Mouse (Mus musculus): ENCODE results near the gene Pde3a. TPM values are rescaled to one million over a fixed set of nuclear protein-coding genes. Genes with fewer than 3 reads are reported as not detected.

The Pde3a gene
- polyA plus RNA-seq, 1 experiment from 2014 or later: 6.0 TPM

DNA sequence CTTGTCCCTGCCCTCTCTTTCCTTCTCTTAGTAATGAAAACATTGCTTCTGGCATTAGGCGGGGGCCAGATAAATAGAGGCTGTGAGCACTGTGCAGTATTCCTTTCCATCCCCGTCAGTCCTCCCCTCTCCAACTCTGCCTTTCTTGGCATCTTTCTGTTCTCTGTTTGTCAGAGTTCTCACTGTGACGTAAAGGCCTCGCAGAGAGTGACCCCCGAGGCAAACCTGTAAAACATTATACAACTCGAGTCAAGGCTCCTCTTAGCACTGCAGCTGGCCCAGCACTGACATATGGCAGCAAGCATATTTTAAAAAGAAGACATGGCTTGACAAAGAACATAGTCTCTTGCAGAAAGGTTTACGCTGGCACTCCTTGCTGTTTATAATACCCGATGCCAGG lies 132.4 kb downstream of the Pde3a start:
- Histone ChIP-seq H3K27me3 (replicated peaks; ENCODE audit: control insufficient read depth, insufficient read depth, low read length) (no peaks in the 10 kb centered on the region), H3K4me1 (replicated peaks; ENCODE audit: control insufficient read depth, insufficient read depth, low read length) (no peaks in the 10 kb centered on the region), H3K36me3 (ENCODE audit: control insufficient read depth, insufficient read depth, low read length) (no peaks in the 10 kb centered on the region), H3K4me3 (ENCODE audit: low read depth, low read length) (no peak overlapping the region), H3K9ac (ENCODE audit: low read depth, low read length) (no peak overlapping the region), H3K4me2 (peak overlapping the region; percentile 39), H3K27ac (ENCODE audit: low read depth, low read length) (no peak overlapping the region), H3K9me3 (ENCODE audit: control insufficient read depth, low read length) (no peaks in the 10 kb centered on the region)
- DNase-seq (ENCODE audit: low spot score) (no peak), ATAC-seq (replicated peaks; ENCODE audit: low FRiP score) (peak; percentile 60; the same call in 1 of the 2 replicates)
- WGBS: 52% methylated on average over 8 of the region's 8 CpGs

DNA sequence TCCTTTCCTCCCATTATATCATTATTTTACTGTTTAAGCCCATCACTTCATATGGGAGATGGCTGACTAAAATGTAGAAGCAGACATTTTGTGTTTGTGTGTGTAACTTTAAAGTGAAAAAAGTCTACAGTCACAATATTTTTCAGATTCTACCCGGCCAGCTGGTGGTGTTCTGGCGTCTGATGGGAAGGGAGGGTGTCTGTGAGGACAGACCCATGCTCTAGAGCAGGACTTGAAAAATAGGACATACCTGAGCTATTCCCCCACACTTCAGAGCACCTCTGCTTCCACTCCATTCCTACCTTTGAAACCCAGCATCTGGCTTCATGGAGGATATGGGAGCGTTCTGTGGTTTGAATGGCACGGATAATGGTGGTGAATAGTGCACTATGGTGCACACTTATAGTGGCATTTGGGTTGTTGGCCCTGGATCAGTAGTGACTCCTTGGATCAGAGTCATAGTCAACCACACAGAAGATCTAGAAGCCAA lies 132.9 kb downstream of the Pde3a start:
- Histone ChIP-seq H3K9me3 (ENCODE audit: control insufficient read depth, low read length) (no peaks in the 10 kb centered on the region), H3K9ac (ENCODE audit: low read depth, low read length) (no peak overlapping the region), H3K4me3 (ENCODE audit: low read depth, low read length) (no peak overlapping the region), H3K4me1 (replicated peaks; ENCODE audit: control insufficient read depth, insufficient read depth, low read length) (no peaks in the 10 kb centered on the region), H3K27ac (ENCODE audit: low read depth, low read length) (no peak overlapping the region), H3K27me3 (replicated peaks; ENCODE audit: control insufficient read depth, insufficient read depth, low read length) (no peaks in the 10 kb centered on the region), H3K36me3 (ENCODE audit: control insufficient read depth, insufficient read depth, low read length) (no peaks in the 10 kb centered on the region), H3K4me2 (no peak overlapping the region)
- DNase-seq (ENCODE audit: low spot score) (no peak), ATAC-seq (replicated peaks; ENCODE audit: low FRiP score) (no peak)
- WGBS: 78% methylated on average over 4 of the region's 4 CpGs

DNA sequence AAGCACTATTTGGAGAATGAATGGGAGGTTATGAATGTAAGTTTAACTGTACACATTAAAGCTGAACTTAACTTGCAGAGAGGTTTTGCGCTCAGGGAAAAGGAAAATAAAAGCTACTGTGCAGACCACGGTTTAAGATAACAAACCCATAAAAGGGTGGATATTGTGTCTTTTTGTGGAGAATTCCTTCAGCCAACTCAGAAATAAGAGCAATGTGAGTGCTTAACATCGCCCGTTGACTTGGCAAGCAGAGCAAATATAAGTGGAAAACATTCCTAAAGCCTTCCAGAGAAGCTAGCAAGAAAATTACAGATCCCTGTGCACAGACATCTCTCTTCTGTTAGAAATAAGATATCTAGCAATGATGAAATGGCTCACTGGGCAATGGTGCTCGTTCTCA lies 139.0 kb downstream of the Pde3a start:
- Histone ChIP-seq H3K4me1 (replicated peaks; ENCODE audit: control insufficient read depth, insufficient read depth, low read length) (no peaks in the 10 kb centered on the region), H3K36me3 (ENCODE audit: control insufficient read depth, insufficient read depth, low read length) (no peaks in the 10 kb centered on the region), H3K4me3 (ENCODE audit: low read depth, low read length) (no peak overlapping the region), H3K9ac (ENCODE audit: low read depth, low read length) (no peak overlapping the region), H3K27me3 (replicated peaks; ENCODE audit: control insufficient read depth, insufficient read depth, low read length) (no peaks in the 10 kb centered on the region), H3K27ac (ENCODE audit: low read depth, low read length) (no peak overlapping the region), H3K9me3 (ENCODE audit: control insufficient read depth, low read length) (no peaks in the 10 kb centered on the region), H3K4me2 (no peak overlapping the region)
- 69% methylated on average over 5 of the region's 5 CpGs for WGBS
- no peak for DNase-seq (ENCODE audit: low spot score)
- ATAC-seq (replicated peaks; ENCODE audit: low FRiP score): no peak

DNA sequence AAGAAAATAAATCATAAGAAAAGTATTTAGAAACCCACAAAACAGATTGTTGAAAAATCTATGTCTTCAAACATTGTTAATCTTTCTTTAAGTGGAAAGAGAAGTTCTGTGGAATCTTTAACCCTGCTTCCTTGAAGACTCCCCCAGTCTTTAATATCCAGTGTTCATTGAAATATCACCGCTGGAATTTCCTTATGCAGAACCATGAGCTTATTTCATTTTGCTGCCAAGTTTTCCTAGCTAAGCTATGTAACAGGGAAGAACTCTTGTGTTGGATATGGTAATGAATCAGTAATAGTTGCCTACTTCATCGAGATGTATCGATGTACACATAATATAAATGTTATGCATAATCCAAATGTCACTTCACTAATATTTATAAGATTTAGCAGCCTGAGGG lies 146.9 kb downstream of the Pde3a start:
- whole genome bisulfite sequencing: 76% methylated on average over 3 of the region's 3 CpGs
- DNase-seq (ENCODE audit: low spot score) (no peak), ATAC-seq (replicated peaks; ENCODE audit: low FRiP score) (no peak)
- Histone ChIP-seq H3K4me2 (no peak overlapping the region), H3K9ac (ENCODE audit: low read depth, low read length) (no peak overlapping the region), H3K9me3 (ENCODE audit: control insufficient read depth, low read length) (no peaks in the 10 kb centered on the region), H3K27ac (ENCODE audit: low read depth, low read length) (no peak overlapping the region), H3K36me3 (ENCODE audit: control insufficient read depth, insufficient read depth, low read length) (no peaks in the 10 kb centered on the region), H3K4me1 (replicated peaks; ENCODE audit: control insufficient read depth, insufficient read depth, low read length) (no peaks in the 10 kb centered on the region), H3K27me3 (replicated peaks; ENCODE audit: control insufficient read depth, insufficient read depth, low read length) (no peaks in the 10 kb centered on the region), H3K4me3 (ENCODE audit: low read depth, low read length) (no peak overlapping the region)

DNA sequence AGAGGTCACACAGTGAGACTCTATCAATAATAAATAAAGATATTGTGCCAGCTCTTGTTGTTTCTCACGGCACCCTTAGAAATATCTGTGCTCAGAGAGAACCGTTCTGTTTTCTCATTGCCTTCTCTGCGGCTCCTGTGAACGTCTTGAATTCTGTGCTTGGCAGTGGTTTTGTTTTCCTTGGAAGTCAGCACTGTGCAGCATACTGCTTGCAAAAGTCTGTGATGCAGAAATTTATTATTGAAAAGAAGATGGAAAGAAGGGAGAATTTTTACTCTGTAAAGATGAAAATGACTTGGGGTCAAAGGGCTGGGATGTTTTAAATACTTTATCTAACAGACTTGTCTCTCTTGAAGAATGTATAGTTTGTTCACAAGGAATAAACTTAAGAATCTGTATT lies 150.3 kb downstream of the Pde3a start:
- Histone ChIP-seq H3K4me2 (no peak overlapping the region), H3K9me3 (ENCODE audit: control insufficient read depth, low read length) (no peaks in the 10 kb centered on the region), H3K4me3 (ENCODE audit: low read depth, low read length) (no peak overlapping the region), H3K27ac (ENCODE audit: low read depth, low read length) (no peak overlapping the region), H3K27me3 (replicated peaks; ENCODE audit: control insufficient read depth, insufficient read depth, low read length) (no peaks in the 10 kb centered on the region), H3K9ac (ENCODE audit: low read depth, low read length) (no peak overlapping the region), H3K4me1 (replicated peaks; ENCODE audit: control insufficient read depth, insufficient read depth, low read length) (no peaks in the 10 kb centered on the region), H3K36me3 (ENCODE audit: control insufficient read depth, insufficient read depth, low read length) (no peaks in the 10 kb centered on the region)
- DNase-seq (ENCODE audit: low spot score) (no peak), ATAC-seq (replicated peaks; ENCODE audit: low FRiP score) (no peak)
- 62% methylated on average over 4 of the region's 4 CpGs for WGBS

DNA sequence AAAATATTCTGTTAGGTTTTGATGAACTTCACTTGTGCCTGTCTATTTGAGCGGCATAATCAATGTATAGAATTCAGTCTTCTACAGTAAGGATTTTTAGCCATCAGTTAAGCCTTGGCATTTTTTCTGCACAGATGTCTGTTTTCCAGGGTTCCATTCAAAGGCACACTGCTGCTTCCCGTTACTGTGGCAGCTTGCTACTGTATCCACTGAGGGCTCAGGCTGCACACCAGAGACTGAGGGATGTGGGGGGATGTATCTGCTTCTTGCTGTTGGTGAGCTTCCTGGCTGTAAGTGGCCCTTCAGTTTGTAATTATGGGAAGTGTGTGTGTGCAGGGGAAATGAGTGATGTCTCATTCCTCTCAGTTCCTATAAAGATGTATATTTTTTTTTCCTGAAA lies 154.9 kb downstream of the Pde3a start:
- no peak for DNase-seq (ENCODE audit: low spot score)

DNA sequence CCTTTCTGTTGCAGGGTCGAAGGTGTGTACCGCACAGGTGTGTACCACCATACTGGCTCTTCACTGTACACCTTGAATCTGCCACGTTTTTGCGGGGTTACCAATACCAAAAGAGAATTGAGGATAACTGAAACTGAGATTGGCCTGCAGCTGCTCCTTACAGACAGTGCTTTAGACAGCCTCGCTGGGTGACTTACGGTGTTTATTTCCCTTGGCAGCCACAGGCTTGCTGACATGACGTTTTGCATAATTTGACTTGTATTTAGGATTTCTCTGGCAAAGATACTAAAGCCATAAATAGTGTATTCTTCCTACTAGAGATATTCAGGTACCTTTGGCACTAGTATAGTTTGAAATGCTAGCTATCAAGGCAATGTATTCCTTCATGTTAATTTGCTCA lies 155.6 kb downstream of the Pde3a start:
- no peak for ATAC-seq (replicated peaks; ENCODE audit: low FRiP score)
- 75% methylated on average over 7 of the region's 7 CpGs for WGBS

More for the DNA sequence above, 154.9 kb downstream of the Pde3a start:
- whole genome bisulfite sequencing: 72% methylated on average over 2 of the region's 2 CpGs
- H3K9me3 ChIP-seq (ENCODE audit: control insufficient read depth, low read length): no peaks in the 10 kb centered on the region
- no peaks in the 10 kb centered on the region for H3K27me3 ChIP-seq (replicated peaks; ENCODE audit: control insufficient read depth, insufficient read depth, low read length)
- no peaks in the 10 kb centered on the region for H3K36me3 ChIP-seq (ENCODE audit: control insufficient read depth, insufficient read depth, low read length)
- H3K4me3 ChIP-seq (ENCODE audit: low read depth, low read length): no peak overlapping the region
- no peaks in the 10 kb centered on the region for H3K4me1 ChIP-seq (replicated peaks; ENCODE audit: control insufficient read depth, insufficient read depth, low read length)
- no peak for ATAC-seq (replicated peaks; ENCODE audit: low FRiP score)
- no peak overlapping the region for H3K9ac ChIP-seq (ENCODE audit: low read depth, low read length)
- H3K4me2 ChIP-seq: no peak overlapping the region
- no peak overlapping the region for H3K27ac ChIP-seq (ENCODE audit: low read depth, low read length)

DNA sequence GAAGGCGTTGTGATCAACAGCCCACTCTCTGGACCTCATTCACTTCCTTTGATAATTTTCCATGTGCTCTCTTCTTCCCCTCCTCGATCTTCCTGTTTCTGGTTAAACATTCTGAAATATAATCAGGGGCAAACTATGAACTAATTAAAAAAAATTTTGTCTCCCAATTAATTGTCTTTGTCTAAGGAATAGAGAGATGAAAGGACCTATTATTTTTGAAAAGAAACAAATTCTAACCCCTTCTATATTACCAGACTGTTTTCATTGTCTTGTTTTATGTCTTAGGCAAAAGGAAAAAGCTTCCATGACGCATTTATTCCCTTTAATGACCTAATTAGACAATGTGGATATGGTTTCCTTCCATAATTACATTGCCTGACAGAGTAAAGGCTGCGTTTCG lies 156.4 kb downstream of the Pde3a start:
- no peak overlapping the region for H3K27ac ChIP-seq (ENCODE audit: low read depth, low read length)
- H3K4me2 ChIP-seq: no peak overlapping the region
- H3K4me1 ChIP-seq (replicated peaks; ENCODE audit: control insufficient read depth, insufficient read depth, low read length): no peaks in the 10 kb centered on the region
- H3K9ac ChIP-seq (ENCODE audit: low read depth, low read length): no peak overlapping the region
- DNase-seq (ENCODE audit: low spot score) (no peak), ATAC-seq (replicated peaks; ENCODE audit: low FRiP score) (no peak)
- H3K4me3 ChIP-seq (ENCODE audit: low read depth, low read length): no peak overlapping the region
- WGBS: 61% methylated on average over 5 of the region's 5 CpGs
- H3K9me3 ChIP-seq (ENCODE audit: control insufficient read depth, low read length): no peaks in the 10 kb centered on the region
- H3K27me3 ChIP-seq (replicated peaks; ENCODE audit: control insufficient read depth, insufficient read depth, low read length): no peaks in the 10 kb centered on the region
- no peaks in the 10 kb centered on the region for H3K36me3 ChIP-seq (ENCODE audit: control insufficient read depth, insufficient read depth, low read length)

More for the DNA sequence above, 155.6 kb downstream of the Pde3a start:
- Histone ChIP-seq H3K9ac (ENCODE audit: low read depth, low read length) (no peak overlapping the region), H3K4me2 (no peak overlapping the region), H3K27me3 (replicated peaks; ENCODE audit: control insufficient read depth, insufficient read depth, low read length) (no peaks in the 10 kb centered on the region), H3K4me1 (replicated peaks; ENCODE audit: control insufficient read depth, insufficient read depth, low read length) (no peaks in the 10 kb centered on the region), H3K4me3 (ENCODE audit: low read depth, low read length) (no peak overlapping the region), H3K36me3 (ENCODE audit: control insufficient read depth, insufficient read depth, low read length) (no peaks in the 10 kb centered on the region), H3K27ac (ENCODE audit: low read depth, low read length) (no peak overlapping the region), H3K9me3 (ENCODE audit: control insufficient read depth, low read length) (no peaks in the 10 kb centered on the region)
- DNase-seq (ENCODE audit: low spot score): no peak

DNA sequence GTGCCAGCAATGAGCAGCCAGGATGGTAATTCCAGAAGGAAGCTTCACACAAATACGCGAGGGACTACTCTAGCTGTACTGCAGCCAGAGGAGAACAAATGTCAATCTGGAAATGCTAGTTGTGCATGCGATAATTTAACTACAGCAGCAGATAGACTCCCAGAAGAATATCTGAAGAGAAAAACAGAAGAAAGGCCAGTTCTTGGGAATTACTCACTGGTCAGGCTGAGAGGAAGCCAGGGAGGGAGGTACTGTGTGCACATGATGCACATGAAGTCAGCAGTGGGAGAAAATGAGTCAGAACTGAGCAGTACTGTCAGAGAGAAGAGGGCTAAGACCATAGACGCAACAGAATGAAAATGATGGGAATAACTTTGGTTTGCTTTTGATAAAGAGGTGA lies 159.7 kb downstream of the Pde3a start:
- ATAC-seq (replicated peaks; ENCODE audit: low FRiP score): no peak
- no peak overlapping the region for H3K9ac ChIP-seq (ENCODE audit: low read depth, low read length)
- 85% methylated on average over 4 of the region's 4 CpGs for WGBS

More for the DNA sequence above, 159.7 kb downstream of the Pde3a start:
- DNase-seq (ENCODE audit: low spot score): no peak
- H3K4me1 ChIP-seq (replicated peaks; ENCODE audit: control insufficient read depth, insufficient read depth, low read length): no peaks in the 10 kb centered on the region
- no peaks in the 10 kb centered on the region for H3K9me3 ChIP-seq (ENCODE audit: control insufficient read depth, low read length)
- no peaks in the 10 kb centered on the region for H3K27me3 ChIP-seq (replicated peaks; ENCODE audit: control insufficient read depth, insufficient read depth, low read length)
- H3K27ac ChIP-seq (ENCODE audit: low read depth, low read length): no peak overlapping the region
- no peaks in the 10 kb centered on the region for H3K36me3 ChIP-seq (ENCODE audit: control insufficient read depth, insufficient read depth, low read length)
- H3K4me3 ChIP-seq (ENCODE audit: low read depth, low read length): no peak overlapping the region
- no peak overlapping the region for H3K4me2 ChIP-seq
